Mouse (Mus musculus): ENCODE measurements around the gene Trdmt1. TPM values are rescaled to one million over a fixed set of nuclear protein-coding genes. Genes with fewer than 3 reads are reported as not detected.

The Trdmt1 gene
- total and polyA plus RNA-seq, 3 experiments, result 0.77 to 7.8 (median 2.4) TPM

DNA sequence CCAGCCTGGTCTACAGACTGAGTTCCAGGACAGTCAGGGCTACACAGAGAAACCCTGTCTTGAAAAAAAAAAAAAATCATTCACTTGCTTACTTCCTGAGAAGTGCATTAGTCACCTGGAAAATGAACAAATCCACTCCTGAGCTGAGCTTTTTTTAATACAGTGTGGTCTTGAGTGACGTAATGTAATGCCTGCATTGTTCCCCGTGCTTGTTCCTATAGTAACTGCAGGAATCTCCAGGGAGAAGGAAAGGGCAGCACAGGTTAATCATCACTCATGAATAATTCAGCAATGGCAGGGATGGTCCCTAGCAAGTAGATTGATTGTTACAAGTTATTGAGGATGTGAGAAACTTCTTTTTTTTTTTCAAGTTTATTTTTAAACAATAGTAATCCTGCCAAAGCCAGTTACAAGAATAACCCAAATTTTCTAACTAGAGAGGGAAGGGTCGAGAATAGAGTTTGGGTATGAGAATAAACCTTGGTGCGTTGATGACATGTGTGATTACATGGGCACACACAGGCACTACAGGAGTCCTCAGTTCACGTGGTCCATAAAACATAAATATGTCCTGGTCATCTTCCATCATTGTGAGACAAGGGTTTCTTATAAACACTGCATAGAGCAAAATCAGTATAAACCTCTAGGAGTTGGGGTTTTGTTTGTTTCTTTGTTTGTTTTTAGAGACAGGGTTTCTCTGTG is 44.0 kb downstream of the Trdmt1 start:
- no peak for DNase-seq

DNA sequence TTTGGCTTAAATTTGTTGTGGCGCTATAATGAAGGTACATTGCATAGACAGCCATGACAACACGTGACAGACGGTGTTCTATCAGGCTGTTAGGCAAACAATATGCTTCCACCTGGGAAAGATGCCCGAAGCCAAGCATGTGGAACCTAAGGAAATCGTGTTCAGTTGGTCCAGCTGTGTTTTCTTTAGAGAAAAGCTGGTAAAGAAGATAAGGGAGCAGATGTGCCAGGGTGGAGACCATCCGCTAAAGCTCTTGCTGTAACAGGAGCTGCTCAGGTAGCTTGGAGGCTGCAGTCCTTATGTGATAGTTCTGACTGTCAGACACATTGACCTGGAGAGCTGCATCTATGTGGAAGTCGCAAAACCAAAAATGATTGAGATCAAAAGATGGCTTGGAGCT is 45.3 kb downstream of the Trdmt1 start:
- DNase-seq, result no peak

DNA sequence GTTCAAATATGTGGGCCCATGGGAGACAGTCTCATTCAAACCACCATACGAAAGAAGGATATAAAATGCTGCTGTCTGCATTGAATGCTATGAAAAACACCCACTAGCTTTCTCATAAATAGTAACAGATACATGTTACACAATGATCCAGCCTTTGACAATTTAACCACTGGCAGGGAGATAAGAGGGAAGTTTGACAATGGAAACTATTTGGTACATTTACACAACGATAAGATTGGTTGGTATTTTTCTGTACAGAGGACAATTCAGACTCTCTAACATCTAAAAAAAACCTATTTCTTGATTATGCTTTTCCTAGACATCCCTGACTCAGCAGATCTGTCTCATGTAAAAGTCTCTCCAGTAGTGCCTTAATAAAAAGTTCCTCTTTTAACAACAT is 48.4 kb downstream of the Trdmt1 start:
- DNase-seq, result no peak

DNA sequence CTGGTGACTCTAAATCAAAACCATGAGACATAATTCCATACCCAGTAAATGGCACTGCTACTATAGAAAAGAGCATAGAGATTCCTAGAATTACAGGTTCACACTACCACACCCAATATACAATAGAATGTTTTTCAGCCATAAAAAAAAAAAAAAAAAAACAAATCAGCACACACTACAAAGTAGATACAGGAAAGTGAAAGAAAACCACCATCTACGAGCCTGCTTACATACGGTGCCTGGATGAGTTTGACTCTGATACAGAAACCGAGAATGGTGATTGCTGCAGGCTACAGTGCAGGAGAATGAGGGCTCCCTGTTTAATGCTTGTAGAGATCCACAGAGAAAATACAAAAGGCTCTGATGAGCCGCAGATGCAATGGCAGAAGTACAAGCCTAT is 51.5 kb downstream of the Trdmt1 start:
- DNase-seq, result no peak

DNA sequence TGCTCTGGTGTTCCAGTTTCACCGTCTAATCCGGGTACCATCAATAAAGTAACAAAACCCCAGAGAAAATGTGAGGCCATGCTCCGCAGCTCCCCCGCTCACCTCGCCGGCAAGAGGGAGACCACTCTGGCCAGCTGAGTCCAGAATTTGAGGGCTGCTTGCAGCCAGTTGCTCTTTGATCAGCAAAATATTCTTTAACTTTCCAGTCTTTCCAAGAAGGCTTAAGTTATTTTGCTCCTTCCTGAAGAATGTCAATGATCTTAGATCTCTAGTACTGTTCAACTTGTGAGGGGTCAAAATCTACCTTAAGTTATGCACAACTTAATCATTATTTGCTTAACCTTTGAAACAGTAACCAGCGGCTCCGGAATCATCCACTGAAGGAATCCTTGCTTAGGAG is 52.7 kb downstream of the Trdmt1 start, which contains the start of gene Cubn:
Cubn (minus strand) TSS at position 80 of the 400 bp plus-strand sequence.
- no peak for DNase-seq

DNA sequence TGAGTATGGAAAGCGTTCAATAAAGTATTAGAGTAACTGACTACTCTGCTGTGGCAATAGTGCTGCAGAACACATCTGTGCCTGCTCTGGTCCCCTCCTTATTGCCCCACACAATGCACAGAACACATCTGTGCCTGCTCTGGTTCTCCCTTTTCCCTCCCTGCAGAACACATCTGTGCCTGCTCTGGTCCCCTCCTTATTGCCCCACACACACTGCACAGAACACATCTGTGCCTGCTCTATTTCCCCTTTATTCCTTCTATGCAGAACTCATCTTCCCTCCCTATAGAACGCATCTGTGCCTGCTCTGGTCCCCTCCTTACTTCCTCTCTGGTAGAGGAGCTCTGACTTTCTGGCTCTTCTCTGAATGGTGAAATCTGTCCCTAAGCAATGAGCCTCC is 54.0 kb downstream of the Trdmt1 start:
- no peak for DNase-seq

DNA sequence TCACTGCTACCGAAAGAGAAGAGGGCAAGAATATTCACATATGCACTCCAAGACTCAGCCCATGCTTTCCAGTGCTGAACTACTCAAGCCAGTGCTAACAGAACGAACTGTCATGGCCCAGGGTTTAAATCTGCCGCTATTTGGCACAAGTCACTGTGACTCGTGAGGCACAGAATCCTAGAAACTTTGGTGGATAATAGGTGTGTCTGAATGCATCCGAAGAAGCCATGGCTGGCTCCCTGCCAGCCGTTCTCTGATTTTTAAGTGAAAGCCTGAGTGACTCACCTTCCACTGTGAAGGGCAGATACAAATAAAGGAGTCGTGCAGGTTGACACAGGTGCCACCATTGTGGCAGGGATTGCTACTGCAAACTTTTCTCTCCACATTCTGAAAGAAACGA is 58.0 kb downstream of the Trdmt1 start:
- DNase-seq, result no peak

DNA sequence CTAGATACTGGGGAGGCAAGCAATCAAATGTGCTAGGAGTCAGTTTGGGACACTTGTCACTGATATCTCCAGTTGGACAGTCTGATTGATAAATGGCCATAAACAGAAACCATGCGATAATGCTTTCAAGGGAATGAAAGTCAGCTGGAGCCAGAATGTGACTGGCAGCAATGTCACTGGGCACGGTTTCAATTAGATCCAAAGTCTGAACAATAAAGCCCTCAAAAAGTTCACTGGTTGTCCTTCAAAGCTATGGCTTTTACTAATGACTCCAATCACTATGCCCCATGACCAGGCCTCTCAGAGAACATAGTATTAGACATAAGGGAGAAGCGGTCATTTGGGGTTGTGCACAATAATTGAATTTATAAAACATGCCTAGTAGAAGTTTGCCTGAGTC is 59.9 kb downstream of the Trdmt1 start:
- DNase-seq, result peak; percentile 44

DNA sequence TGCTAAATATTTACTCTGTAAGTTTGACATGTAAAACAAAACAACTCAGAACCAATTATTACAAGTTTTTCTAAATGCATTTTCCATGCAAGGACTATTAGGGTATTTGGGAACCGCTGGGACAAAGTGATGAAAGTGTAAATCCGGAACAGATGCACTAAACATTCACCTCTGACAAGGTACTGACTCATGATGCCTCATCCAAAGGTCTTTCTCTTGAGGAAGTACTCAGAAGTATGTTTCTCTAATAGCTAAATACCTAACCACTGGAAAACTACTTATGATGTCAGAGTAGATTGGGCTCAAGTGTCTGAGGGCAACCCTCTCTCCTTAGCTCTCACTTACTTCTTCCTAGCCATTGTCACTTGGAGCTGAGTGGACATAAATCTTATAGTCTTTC is 63.7 kb downstream of the Trdmt1 start:
- no peak for DNase-seq

DNA sequence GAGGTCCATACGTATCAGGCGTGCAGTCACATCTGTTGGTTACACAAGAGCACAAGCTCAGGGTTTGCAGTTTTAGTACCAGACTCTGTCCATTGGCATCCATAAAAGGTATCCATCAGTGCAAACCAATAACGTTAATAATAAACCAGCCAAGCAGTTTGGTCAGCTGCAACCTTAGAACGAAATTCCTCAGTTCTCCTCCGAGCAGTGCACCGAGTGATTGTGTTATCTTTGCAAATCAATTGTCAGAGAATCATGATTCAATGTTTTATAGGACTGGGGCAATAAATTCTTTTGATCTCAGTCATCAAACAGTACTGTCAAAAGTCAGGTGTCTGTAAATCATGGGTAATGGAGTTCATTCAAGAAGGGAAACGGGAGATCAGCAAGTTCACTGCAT is 65.3 kb downstream of the Trdmt1 start:
- no peak for DNase-seq

DNA sequence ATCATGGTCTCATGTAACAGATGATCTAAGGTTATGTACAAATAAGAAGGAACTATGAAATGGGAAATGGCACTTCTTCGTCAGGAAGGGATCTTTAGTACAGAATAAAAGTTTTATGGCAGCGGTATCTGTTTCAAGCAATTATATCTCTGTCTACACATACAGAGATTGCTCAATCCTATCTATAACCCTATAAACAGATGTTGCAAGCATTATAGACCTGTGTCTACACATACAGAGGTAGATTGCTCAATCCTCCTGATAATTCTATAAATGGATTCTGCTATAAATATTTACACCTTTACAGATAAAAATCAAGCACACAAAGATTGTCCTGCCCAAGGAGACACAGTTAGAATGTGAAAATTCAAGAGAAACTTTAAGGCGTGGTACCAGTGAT is 74.4 kb downstream of the Trdmt1 start:
- no peak for DNase-seq

DNA sequence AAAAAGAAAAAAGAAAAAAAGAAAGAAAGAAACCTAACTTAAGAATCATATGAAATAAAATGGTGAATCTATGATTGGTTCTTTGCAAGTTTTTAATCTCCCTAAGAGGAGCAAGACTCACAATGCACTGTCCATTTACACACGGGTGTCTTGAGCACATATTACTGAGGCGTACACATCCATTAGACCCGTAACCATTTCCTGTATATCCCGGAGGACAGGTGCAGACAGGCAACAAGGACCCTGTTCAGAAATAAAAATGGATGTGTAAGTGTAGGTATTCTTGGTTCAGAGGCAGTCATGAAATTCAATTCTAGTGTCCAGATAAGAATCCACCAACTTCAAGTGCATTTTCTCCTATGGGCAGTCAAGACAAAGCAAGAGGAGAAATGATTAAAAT is 74.8 kb downstream of the Trdmt1 start:
- no peak for DNase-seq

DNA sequence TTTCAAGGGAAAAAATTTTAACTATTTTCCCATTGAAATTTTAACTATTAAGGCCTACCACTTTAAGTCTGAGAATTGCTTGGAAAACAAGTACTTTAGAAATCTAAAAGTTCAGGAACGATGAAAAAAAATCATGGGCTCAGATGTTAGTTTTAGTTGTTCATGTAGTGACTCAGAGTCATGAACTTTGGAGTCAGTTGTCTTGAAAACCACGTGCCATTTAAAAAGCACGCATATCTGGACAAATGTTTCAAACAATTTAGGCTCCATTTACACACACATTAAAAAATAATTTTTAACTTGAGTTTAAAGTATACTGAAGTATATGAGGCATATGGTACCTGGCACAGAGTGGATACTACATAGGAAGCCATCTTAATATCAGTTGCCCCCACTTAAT is 77.8 kb downstream of the Trdmt1 start:
- no peak for DNase-seq

Other genes with a start within 250 kb of the Trdmt1 start
- gene Cubn, start 52.9 kb downstream of the Trdmt1 start, total RNA-seq (2021), result under 1 TPM; 0.06 to 0.38 TPM
- 0.01 TPM in 2 replicates for gene Cubn, start 52.9 kb downstream of the Trdmt1 start, polyA plus RNA-seq (2012; rRNA removed)
- 100 to 1,000 TPM; 137 to 269 TPM for gene Vim, start 29.3 kb upstream of the Trdmt1 start, total RNA-seq (2021)
- 661 and 728 TPM in 2 replicates for gene Vim, start 29.3 kb upstream of the Trdmt1 start, polyA plus RNA-seq (2012; rRNA removed)
- 1 to 10 TPM in 1 of 2 experiments, under 1 TPM in 1; 0.79 to 1.0 TPM for gene St8sia6, start 249.4 kb upstream of the Trdmt1 start, total RNA-seq (2021)
- 0.13 and 0.19 TPM in 2 replicates for gene St8sia6, start 249.4 kb upstream of the Trdmt1 start, polyA plus RNA-seq (2012; rRNA removed)